Mouse (Mus musculus): ENCODE results near the gene Vgll4. TPM values are rescaled to one million over a fixed set of nuclear protein-coding genes. Genes with fewer than 3 reads are reported as not detected.

Vgll4 gene
- polyA plus RNA-seq, 1 experiment: 59.1 TPM

Other genes starting within 250 kb of the Vgll4 start
- gene Tamm41, start 67.9 kb upstream of the Vgll4 start, polyA plus RNA-seq (2012; ENCODE audit: insufficient read depth, insufficient read length, missing spikeins): 18.2 and 22.6 TPM in 2 replicates
- gene Syn2, start 164.9 kb upstream of the Vgll4 start, polyA plus RNA-seq (2012; ENCODE audit: insufficient read depth, insufficient read length, missing spikeins): 3.9 and 8.1 TPM in 2 replicates

All from brown adipose tissue, adult 24 weeks (tissue).